Mouse (Mus musculus) adrenal gland, postnatal 4 days (tissue): Measurements from ENCODE around the gene Nagpa. TPM values are rescaled to one million over a fixed set of nuclear protein-coding genes. Genes with fewer than 3 reads are reported as not detected.

ENCODE experiments used
- DNase-seq, 2 experiments: peaks; one replicate each; pipeline ENCODE4 v3.0.0; 2021 to 2022; ENCODE audit warnings: low spot score in 2 of 2, mixed read lengths in 2 of 2
- total RNA-seq, 2 experiments: library from RNA; stranded (reverse); gene quantifications; 2 replicates each; pipeline ENCODE4 v1.2.3; 2021

Gene Nagpa
- total RNA-seq, 2 experiments from 2014 or later, result 23.0 to 25.2 TPM

DNA sequence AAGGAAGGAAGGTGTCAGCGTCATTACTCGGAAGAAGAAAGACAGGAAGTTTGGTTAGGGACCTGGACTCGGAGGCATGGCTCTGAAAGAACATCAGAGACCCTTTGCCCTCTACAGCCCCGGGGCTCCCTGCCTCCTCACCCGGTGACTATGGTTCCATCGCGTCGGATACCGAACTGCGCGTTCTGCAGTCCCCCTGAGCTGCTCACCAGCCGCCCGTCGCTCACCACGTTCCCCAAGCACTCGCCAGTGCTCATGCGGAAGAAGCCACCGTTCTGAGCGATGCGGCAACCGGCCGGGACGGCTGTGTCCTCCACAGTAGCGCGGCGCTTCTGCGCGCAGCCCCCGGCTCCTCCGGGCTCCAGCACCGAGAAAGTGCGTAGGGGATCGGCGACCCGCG is 612 bp downstream of the Nagpa start:
- DNase-seq, result no peak

DNA sequence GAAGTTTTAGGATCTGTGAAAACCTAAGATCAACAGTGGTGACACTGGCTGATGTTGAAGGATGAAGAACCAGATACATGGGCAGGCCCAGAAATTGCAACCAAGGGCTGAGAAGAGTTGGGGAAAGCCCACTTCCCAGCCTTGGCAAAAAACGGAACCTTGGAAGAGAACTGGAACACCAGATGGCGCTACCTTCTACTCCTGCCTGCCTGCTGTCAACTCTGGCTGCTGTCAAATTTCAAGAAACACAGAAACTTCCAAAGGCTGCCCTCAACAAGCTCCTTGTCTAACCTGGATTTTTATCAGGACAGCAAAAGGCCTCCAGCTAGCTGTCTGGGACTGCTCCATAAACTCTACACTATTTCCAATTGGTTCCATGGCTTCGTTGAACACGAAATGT is 1.1 kb downstream of the Nagpa start:
- DNase-seq, result no peak

DNA sequence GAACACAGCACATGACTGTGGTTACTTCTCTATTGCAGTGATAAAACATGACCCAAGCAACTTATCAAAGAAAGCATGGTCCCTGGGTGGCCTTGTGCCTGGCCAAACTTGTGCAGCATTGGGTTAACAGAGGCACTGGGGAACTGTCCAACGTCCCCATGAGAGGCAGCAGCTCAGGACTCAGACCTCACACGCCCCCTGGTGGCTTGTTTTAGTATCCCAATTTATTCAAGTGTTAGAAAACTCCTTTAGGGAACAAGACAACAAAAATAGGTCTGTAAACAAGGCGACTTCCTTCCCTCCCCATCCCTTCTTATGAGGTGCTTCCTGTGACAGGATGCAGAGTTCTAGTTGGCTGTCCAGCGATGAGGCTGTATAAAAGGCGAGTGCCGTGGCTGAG is 8.7 kb downstream of the Nagpa start:
- peak in 1 of 2 experiments; percentile 49 for DNase-seq

DNA sequence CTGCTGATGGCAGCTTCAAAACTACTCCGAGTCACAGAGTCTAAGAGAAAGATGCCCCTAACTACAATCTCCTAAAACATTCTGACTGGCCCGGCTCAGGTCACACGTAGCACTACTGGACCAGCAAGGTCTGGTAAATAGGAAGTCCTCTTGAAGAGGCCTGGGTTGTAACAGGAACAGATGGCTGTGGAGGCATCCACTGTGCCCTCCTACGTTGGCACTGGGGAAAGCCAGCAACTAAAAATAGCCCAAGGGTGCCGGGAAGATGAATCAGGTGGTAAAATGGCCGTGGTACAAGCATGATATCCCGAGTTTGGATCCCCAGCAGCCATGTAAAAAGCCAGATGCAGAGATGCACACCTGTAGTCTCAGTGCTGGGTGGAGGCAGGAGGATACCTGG is 17.6 kb downstream of the Nagpa start:
- DNase-seq, result no peak

DNA sequence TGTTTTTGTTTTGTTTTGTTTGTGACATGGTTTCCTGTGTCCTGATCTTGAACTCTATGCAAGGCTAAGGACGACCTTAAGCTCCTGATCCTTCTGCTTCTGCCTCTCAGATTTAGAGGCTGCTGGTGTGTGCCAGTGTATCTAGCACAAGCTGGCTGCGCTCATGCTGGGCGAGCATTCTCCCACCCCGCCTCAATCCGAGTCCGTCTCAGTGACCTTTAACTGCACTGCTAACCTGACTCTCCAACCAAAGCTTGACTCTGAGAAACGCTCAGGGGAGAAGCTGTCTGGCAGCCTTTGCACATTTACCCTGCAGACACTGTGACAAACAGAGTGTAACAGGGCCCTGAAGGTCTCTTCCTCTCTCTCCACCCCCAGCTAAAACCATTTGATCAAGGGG is 18.1 kb downstream of the Nagpa start:
- DNase-seq, result no peak

DNA sequence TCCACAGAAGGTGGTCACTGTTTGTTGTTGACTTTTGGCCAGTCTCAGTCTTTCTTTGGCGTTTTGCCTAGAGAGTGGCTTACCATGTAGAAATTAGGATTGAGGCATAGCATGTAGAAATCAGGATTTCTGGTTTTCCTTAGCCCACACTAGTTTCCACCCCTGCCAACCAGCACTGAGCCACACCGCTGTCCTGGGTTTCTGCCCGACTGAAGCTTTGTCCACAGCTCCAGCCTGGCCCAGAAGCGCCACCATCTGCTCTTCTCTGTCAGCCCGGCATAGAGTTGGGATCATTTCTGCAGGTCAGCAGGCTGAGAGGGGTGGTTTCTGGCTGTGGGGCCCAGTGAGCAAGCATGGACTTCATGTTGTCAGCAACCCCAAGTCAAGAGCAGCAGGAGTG is 18.9 kb downstream of the Nagpa start:
- no peak for DNase-seq

DNA sequence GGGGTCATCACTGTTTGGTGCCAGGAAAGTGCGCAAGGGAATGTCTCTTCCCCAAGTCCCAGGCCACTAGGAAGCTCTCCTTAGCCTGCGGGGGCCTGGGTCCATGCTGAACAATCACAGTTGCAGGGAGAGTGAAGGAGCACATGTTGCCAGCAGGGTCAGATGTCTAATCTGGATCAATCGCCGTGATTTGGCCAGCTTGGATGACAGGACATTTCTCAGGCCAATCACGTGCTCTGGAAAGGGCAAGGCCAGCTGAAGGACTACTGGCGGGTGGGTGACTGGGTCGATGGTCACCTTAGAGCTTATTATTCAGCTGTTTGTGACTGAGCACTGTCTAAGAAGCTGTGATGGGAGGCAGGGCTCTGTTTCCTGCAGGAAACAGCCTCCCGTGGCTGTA is 19.7 kb downstream of the Nagpa start:
- peak in 1 of 2 experiments; percentile 29 for DNase-seq

DNA sequence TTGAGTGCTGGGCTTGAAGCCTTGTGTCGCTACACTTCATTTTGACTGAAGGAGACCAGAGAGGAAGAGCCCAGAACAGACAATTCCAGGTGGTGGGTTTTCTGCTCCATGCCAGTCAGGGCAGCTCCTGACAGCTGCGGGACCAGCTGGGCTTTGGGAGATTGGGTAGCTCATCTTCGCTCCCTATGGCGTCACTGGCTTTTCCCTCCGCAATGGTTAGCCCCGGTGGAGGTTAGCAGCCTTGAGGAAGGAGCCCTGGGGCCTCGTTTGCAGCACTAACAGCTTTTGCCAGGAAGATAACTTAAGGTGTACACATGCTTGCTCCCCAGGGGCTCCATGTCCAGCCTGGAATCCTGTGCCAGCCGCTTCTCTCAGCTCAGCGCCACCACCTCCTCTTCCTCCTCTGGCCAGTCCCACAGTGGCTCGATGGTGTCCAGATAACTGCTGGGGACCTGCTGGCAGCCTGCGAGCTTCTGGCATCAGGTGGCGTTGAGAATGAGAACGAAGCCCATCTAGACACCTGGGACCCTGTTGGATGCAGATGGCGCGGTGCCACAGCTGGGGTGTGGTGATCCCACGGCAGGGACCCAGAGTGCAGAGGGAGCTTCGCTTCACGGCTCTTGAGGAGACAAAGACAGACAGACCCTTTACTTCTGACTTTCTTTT is 20.4 kb downstream of the Nagpa start:
- DNase-seq, result no peak

DNA sequence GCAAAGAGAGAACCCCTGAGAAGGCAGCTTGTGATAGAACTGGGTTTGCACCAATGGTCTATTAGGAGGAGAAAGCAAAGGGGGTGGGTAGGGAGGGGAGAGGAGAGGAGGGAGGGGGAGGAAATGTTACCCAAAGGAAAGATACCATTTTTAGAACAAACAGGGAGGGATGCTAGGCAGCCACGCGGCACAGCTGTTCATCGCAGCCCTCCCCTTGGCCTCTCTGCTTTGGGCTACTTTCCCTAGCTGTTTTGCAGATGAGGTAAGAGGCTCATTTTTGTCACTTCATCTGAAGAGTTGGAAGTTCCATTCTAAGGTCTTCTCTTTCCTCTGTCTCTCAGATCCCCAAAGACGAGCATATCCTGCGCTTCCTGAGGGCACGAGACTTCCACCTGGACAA is 31.2 kb downstream of the Nagpa start:
- no peak for DNase-seq

DNA sequence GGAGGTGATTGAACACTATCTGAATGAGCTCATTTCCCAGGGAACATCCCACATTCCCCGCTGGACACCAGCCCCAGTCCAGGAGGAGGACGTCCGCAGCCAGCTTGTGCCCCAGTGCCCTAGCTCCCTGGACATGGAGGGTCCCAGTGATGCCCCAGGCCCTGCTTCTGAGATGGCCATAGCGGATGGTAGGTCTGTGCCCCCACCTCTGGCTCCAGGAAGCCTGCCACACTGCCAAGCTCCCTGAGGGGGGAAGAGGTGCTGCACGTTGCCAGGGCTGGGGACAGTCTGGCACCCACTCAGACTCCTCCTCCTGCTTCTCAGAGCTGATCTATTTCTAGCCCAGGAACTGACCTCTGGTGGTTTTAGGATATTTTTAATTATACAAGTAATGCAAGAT is 35.0 kb downstream of the Nagpa start:
- DNase-seq, result no peak

DNA sequence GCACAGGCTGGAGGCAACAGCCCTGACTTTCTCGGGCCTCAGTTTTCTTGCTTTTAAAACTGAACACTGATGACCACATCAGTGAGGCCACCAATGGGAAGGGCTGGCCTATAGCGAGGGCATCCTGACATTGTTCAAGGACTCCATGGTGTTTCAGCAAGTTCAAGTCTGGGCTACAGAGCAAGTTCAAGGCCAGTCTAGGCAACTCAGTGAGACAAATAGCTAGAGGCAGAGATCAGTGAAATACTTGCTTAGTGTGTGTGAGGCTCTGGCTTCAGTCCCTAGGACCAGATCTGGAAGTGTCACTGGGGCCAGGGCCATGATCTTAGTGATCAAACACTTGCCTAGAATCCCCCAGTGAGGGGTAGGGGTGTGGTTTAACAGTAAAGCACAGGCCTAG is 35.8 kb downstream of the Nagpa start:
- DNase-seq, result no peak

DNA sequence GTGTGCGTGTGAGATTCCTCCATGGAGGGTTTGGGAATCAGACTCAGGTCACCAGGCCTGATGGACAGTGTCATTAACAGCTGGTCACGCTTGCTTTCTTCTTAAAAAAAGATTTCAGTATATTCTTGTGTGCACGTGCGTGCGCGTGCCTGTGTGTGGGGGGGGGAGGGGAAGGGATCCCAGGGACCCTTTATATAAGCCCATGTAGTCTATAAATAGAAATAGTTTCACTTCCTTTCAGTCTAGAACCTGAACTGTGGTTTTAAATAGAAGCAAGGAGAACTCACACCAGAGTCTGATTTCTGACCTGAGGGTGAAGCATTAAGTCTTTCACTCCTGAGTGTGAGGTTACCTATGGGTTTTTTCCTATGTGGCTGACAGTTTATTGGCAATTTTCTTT is 39.5 kb downstream of the Nagpa start:
- no peak for DNase-seq

DNA sequence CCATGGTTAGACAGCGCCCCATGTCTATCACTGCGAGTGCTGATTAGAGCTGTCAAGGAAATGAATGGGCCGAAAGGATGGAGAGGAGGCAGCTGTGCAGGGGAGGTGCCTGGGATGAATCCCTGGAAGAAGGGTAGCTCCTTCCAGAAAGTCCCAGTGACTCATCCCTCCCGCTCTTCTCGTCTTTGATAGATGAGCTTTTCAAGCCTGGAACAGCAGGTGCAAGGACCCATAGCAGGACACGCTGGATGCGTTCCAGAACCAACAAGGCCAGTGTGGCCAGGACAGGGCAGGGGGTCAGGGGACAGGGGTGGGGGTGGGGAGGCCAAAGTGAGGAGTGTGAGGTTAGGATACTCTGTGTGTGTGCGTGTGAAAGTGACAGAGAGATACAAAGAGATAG is 44.6 kb downstream of the Nagpa start:
- DNase-seq, result no peak

DNA sequence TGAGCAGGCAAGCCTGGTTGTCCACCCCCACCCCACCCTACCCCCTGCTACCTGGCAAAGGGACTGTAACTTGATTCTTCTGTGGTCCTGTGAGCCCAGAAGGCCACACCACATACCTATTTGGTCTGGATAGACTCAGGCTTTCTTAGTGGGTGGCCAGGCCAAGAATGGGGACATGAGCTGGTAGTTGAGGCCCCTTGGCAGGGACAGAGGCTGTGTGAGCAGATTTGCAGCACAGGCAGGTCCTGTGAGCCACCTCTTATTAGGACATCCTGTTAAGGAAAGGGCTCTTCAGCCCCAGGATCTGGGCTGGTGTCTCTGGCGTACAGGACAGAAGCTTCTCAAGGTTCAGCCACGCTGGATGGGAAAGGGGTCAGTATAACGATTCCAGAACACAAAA is 46.7 kb downstream of the Nagpa start:
- DNase-seq, result no peak

DNA sequence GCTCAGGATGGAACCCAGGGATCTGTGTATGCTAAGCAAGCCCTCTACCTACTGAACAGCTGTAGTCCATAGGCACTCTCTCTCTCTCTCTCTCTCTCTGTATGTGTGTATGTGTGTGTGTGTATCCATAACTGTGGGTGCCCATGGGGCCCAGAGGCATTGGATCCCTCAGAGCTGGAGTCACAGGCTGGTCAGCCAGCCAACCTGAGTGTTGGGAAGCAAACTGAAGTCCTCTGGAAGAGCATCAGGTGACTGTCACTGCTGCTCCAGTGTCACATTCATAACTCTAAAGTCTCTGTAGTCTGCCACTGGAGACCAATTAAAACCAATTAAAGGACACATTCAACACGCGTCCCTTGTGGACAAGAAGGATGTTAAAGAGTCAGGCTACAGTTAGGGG is 47.3 kb downstream of the Nagpa start:
- DNase-seq, result no peak

DNA sequence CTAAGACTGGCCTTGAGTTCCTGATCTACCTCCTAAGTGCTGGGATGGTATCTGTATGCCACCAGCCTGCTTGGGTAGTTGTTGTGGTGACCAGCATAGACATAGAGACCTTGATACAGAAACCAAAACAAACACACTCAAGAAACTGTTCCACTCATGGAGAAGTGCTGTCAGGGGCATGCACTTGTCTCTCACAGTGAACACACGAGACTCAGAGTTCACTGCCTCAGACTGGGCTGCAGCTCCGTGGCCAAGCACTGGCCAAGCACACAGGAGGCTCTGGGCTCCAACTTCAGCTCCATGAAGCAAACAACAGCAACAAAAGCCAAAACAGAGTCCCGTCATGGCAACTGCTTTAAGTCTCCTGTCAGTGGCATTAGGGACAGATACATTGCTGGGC is 48.8 kb downstream of the Nagpa start:
- no peak for DNase-seq

DNA sequence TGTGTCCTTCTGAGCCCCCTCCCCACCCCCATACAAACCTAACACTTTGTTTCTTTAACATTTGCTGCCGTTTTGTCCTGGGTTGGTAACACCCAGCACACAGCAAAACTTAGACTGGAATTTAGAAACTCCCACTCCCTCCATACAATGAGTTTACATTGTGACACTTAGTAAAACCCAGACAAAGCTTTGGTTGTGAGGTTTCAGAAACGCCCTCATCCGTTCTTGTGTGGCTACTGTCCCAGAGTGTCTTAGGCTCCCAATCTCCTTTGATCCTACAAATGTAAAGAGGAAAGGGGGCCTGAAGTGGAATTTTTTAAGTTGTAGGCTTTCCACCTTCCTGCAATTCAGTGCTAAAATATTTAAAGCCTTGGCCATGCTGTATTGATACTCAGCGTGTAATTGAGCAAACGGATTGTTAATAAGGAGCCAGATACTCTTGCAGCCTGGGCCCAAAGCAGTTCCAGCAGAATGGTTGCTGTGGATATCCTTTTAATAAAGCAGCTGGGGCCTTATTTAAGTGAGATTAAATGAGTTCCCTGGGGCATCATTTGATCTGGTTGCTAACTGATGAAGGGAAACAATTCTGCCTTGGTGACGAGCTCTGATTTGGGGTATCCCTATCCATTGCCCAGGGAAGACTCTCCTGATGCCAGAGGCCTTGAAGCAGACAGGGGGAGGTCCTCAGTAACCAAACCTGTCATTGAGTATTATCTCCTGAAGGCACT is 50.3 kb downstream of the Nagpa start:
- DNase-seq, result no peak

DNA sequence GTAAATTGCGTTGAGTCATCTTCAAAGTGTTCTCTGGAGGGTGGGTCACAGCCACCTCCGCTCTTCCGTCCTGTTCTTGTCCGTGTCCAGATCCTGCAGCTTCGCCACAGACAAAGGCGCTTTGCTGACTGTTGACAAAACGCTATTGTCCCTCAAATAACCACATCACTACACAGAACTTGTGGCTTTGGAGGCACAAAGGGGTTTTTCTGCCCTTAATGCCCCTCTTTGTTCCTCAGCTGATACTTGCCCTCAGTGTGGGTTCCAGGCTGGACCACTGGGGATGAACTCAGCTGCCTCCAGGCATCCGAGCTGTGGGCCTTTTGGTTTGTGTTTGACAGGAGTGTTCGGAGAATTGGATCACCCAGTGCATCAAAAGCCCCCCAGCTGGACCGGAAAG is 53.3 kb downstream of the Nagpa start:
- DNase-seq, result no peak

DNA sequence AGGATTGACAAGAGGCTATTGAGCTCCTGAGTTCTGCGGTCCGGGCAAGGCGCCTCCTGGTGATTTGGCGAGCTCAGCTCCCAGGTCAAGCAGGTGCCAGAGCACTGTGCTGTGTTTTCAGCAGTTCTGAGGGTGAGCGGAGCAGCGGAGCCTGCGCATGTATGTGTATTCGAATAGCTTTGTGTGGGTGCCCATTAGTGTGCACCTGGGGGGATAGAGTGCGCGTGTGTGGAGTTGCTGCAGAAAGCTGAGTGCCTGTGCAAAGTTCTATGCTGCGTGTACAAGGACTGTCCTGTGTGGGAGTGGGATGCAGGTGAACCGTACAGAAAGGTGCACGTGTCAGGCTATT is 56.8 kb downstream of the Nagpa start, which contains the start of gene Sec14l5:
TSS of gene Sec14l5 (plus strand) at position 73 of the 349 bp plus-strand sequence.
- no peak for DNase-seq

DNA sequence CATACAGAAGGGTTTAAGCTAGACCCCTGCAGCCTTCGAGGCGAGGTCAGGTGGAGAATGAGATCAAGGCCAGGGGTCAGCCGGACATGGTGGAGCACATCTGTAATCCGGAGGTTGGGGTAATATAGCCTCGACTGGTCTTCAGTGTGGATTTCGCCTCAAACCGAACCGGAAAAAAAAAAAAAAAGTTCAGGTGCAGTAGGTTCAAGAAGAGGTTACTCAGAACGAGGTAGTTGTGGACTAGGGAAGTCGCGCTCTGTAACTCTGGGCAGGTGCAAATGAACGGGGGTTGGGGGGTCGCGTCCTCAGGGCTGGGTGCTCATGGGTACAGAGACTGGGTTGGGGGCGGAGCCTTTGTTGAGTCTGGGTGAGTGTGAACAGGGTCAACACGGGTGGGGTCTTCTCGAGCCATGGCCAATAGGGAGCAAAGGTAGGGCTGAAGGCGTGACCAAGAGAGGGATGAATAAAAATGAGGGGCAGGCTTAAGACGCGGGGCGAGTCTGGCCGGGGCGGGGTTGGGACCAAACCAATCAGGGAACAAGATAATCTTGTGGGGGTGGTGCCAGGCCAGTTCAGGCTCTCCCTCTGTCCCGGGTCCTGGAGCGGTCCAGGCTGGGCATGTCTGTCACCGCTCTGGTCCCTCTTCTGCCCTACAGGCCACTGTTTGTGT is 57.3 kb downstream of the Nagpa start:
- DNase-seq, result peak in 1 of 2 experiments; percentile 50

DNA sequence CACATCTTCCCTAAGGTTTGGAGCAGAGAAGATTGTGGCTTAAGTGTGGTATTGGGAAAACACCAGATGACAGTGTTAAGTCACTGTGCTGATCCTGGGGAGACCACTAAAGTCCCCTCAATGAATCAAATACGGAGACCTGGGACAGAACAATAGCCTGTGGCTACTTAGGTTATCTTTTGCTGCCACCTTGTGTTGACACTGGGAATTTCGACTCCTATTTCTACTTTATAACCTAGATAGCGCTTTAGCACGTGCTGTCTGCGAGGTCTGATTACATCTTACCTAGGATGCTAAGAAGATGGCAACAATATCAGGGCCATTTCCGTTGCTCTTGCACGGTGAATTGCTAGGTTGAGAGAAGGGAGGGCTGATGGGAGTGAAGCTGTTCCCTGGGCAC is 58.2 kb downstream of the Nagpa start:
- no peak for DNase-seq
